Mouse (Mus musculus) Muller cell, postnatal 12 days (primary cell): Measurements from ENCODE around the gene Dock7.

Source experiments
- DNase-seq: peaks from one replicate; pipeline ENCODE4 v3.0.0-alpha.2; 2015; ENCODE audit errors: inconsistent ontology term

Dock7 gene

GRCm38 (mm10) chr4:99120211-99121122 lies at the start of gene Dock7:
TSS of gene Dock7 (minus strand) at chr4:99120915.
- peak; percentile 95 for DNase-seq

- no peak for DNase-seq
Measured at GRCm38 (mm10) chr4:99168869-99169268, 48.2 kb upstream of the Dock7 start.

DNA sequence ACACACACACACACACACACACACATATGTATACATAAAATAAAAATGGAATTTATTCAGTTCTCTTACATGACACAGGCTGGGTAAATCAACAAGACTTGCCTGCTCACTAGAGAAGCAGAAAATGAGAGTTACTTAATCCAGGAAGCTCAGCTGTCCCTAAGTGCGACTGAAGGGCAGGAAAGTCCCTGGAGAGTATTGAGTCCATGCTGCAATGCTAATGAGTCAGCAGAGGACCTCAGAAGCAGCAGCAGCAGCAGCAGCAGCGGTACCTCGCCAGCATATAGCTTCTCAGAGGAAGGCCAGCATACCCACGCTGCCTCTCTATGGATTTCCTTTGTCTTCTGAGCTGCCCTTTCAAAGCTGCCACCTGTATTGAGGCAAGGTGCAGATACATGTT lies 42.8 kb upstream of the Dock7 start:
- DNase-seq = peak; percentile 73

DNA sequence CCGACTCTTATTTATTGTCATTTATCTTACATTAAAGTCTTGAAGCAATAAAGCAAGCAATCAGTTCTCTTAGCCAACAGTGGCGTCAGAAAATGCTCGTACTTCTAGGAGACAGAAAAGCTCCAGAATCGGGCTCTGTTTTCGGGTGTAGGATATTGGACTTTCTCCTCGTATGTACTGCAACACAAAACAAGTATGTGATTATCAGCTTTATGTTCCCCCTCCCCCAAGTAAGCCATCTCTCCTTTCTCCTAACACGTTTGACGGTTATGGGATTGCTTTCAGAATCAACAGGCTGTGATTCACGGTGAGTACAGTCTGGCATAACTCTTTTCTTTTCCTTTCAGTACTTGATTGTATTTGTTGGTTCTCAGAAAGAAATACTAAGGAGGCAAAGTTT lies 42.3 kb upstream of the Dock7 start:
- no peak for DNase-seq

GRCm38 (mm10) chr4:99161457-99161971 lies 40.8 kb upstream of the Dock7 start:
- peak; percentile 88 for DNase-seq

GRCm38 (mm10) chr4:99160899-99161298 lies 40.2 kb upstream of the Dock7 start:
- DNase-seq = no peak

GRCm38 (mm10) chr4:99160414-99160813 lies 39.7 kb upstream of the Dock7 start:
- peak; percentile 95 for DNase-seq

GRCm38 (mm10) chr4:99158495-99158894 lies 37.8 kb upstream of the Dock7 start:
- peak; percentile 59 for DNase-seq

DNA sequence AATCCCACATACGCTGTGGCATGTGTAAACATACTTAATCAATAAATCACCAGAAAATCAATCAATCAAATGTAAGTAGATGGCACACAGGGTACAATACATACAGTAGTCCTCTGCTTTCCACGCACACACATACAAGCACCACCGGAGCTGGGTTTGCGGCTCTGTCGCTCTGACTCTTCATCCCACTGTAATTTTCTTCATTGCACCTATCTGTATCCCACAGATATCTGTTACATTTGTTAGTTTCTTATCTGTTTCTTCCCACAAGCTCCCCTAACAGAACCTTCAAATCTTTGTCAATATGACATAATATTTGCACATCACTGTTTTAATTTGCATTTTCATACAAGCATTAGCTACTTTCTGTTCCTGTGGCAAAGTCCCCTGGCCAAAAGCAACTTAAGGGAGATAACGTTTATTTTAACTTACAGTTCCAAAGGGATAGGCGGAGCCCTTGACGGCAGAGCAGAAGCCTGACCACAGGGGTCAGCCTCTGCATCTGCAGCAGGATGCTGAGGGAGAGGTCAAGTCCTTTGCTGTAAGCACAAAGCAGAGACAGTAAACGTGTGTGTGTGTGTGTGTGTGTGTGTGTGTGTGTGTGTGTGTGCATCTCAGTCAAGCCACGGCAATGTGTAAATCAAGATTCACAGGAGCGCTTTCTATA lies 36.1 kb upstream of the Dock7 start:
- no peak for DNase-seq

DNA sequence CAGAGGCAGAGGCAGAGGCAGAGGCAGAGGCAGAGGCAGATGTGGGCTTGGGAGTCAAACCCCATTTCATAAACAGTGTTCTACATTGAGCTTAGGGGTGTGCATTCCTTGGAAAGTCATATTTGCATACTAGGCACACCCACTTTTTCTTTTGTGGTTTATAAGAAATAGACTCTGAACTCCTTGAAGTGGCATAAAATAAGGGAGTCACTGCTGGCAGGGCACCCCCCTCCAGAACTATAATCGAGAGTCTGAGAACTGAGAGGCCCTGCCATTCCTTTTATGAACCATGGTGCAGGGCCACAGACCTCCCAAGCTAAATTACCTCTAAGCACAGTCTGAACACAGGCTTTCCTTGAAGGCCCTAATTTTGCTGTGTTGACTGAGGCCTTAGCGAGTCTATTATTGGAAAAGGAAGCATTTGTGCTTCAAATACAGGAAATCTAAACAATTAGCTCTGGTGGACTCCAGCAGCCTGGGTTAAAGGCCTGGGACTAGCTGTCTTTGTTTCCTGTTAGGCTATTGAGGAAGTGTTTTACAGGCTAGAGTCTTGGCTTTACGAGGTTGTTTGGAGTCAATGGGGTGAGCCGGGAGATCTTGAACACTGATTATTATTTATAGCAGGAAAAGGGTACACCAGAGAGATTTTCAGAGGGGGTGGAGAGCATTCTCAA lies 31.3 kb upstream of the Dock7 start:
- DNase-seq = no peak

DNA sequence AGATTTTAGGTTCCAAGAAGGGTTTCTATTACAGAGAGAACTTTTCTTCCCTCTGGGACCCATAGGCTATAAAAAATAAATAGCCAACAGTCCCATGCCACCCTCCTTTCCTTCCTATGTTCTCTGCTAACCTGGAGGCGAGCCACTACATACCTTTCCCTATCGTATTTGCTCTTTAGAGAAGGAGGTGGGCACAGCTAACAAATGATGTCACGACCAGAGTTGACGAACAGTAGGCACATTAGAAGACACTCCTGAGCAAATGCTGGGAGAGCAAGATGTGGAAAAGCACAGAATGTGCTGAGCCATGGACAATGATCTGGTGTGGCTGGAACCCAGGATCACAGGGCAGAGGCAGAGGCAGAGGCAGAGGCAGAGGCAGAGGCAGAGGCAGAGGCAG lies 30.7 kb upstream of the Dock7 start:
- no peak for DNase-seq

GRCm38 (mm10) chr4:99143323-99143722 lies 22.6 kb upstream of the Dock7 start:
- no peak for DNase-seq

DNA sequence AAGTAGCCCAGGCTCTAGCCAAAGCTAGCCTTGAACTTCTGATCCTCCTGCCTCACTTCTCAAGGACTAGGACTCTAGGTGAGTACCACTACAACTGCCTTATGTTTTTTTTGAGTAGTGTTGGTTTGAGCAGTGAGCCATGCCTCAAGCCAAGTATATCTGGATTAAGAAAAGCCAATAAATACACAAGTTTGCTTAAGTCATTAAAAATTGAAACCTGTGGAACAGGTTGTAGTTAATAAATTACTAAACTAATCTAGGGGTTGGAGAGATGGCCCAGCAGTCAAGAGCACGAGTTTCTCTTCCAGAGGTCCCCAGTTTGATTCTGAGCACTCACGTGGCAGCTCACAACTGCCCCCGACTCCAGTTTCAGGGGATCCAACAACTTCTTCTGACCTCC lies 20.9 kb upstream of the Dock7 start:
- DNase-seq = no peak

- DNase-seq = no peak
Measured at GRCm38 (mm10) chr4:99141171-99141570, 20.5 kb upstream of the Dock7 start.

GRCm38 (mm10) chr4:99137986-99138641 lies 17.4 kb upstream of the Dock7 start:
- DNase-seq = no peak

- no peak for DNase-seq
Measured at GRCm38 (mm10) chr4:99134522-99134921, 13.8 kb upstream of the Dock7 start.

DNA sequence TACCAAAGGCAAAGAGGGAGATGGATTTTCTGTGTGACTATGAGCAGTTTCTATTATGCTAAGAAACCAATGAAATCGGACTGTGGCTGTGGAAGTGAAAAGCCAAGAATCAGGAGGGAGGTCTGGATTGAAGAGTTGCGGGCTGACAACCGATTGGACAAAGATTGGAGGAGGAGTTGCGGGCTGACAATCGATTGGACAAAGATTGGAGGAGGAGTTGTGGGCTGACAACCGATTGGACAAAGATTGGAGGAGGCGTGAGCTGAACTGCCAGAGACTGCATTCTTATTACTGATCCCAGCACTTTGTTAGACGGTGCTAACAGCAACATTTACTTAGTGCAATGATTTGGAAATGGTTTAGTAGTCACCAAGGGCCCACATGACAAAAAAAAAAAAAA lies 12.6 kb upstream of the Dock7 start:
- DNase-seq = no peak

DNA sequence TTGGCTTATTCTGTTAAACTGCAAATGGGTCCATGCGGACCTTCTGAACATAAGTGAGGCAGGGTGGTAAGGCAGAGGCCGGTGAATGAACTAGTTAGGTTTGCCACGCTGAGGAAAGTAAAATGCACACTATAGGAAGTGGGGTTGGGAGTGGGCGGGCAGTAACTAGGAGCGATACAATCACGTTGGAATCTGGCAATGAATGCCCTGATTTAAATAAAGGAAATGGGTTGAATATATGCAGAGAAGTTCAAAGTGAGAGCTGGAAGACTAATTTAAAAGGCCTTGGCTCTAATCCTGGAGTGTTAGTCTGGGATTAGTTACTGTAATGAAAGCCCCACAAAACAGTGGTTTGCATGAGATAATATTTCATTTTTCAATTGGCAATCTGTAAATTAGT lies 12.0 kb upstream of the Dock7 start:
- no peak for DNase-seq

DNA sequence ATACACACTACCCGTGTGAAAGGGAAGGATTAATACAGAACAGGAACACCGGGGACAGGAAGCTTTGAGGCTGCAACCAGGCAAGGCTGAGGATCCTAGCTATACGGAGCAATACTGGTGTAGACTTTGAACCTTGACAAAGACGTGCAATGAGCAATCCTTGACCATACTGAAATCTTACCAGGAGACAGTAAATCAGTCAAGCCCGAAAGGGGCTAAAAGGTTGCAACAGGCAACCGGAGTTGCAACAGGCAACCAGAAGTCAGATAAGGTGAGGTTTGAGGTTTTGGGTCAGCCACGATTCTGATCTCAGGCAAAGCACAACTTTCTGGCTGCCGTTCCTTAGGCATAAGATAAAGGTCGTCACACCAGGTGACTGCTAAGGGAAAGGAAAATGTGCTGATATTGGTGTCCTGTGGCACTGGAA lies 10.5 kb upstream of the Dock7 start:
- DNase-seq = no peak

DNA sequence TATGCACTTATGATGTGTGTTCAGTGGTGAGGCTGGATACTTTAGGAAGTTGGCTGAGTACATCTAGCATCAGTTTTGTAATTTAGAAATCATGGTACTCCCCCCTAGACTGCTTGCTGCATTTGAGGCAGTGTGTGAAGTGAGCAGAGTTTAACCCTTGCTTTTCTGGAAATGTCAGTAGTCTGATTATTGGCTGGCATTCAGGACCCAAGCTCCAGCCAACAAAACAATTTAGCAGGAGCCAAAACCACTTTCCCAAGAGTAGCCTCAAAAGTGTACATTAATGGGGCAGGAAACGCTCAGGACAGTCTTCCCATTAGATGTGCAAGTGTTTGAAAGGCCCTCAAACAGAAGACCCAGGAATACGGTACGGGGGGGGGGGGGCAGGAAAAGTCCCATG lies 2.8 kb upstream of the Dock7 start:
- DNase-seq = no peak

DNA sequence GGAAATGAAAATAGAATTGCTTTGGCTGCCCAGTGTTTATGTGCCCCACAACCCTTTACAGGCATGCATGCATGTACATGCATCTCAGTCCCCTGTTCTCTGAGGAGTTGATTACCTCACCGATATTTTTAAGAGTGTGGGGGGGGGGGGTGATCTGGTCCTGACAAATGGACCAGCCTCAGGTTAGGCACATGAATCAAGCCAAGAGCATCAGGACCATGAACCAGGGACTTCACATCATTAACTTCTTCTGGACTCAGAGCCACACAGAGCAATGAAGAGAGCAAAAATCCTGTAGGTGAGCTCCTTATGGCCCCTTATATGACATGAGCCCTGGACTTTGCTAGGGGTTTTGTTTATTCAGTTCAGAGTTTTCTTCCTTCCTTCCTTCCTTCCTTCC lies 2.1 kb upstream of the Dock7 start:
- DNase-seq = no peak

DNA sequence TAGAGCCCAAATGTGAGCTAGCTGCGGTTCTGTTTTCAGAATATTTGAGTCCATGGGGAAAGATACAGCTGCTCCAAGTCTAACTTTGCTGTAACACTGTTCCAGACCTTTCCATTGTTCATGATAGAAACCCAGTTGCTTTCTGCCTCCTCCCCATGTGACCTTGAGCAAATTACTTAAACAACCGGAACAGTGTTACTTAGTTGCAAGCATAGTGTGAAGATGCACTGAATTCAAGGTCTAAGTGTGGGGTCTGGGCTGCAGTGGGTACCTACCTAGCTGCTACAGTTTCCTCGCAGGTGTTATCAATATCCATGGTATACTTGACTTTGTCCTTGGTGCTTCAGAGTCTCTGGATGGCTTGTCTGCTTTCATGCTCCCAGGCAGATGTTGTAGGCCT lies 1.3 kb upstream of the Dock7 start:
- DNase-seq = peak; percentile 43
